Mouse (Mus musculus) limb, embryonic 12.5 days (tissue): Measurements from ENCODE around the gene Lman1l. TPM values are rescaled to one million over a fixed set of nuclear protein-coding genes. Genes with fewer than 3 reads are reported as not detected.

Experiments used
- ATAC-seq: fragments of 200-750 bp; cut with Nextera tagmentation; 2 replicates; pipeline ENCODE4 v1.8.0; 2017; ENCODE audit warnings: low read depth, moderate TSS enrichment; ENCODE audit not compliant: insufficient number of reproducible peaks, insufficient read depth, low FRiP score, low TSS enrichment
- H3K27ac ChIP-seq: fragments of 300-500 bp; sonication (generic); 2 replicates; pipeline ENCODE4 v1.5.1; 2016; ENCODE audit warnings: mild to moderate bottlenecking, moderate library complexity
- H3K27me3 ChIP-seq: fragments of 300-500 bp; sonication (generic); 2 replicates; pipeline ENCODE4 v1.6.1; 2016; ENCODE audit warnings: mild to moderate bottlenecking, moderate library complexity
- H3K36me3 ChIP-seq: fragments of 300-500 bp; sonication (generic); 2 replicates; pipeline ENCODE4 v1.6.1; 2016; ENCODE audit warnings: mild to moderate bottlenecking, moderate library complexity
- H3K4me1 ChIP-seq: fragments of 300-500 bp; sonication (generic); replicated peaks from 2 replicates; pipeline ENCODE4 v1.6.1; 2016
- H3K4me2 ChIP-seq: fragments of 300-500 bp; sonication (generic); 2 replicates; pipeline ENCODE4 v1.6.1; 2016; ENCODE audit warnings: mild to moderate bottlenecking, moderate library complexity
- H3K4me3 ChIP-seq: fragments of 300-500 bp; sonication (generic); replicated peaks from 2 replicates; pipeline ENCODE4 v1.5.1; 2016; ENCODE audit warnings: mild to moderate bottlenecking
- H3K9ac ChIP-seq: fragments of 300-500 bp; sonication (generic); replicated peaks from 2 replicates; pipeline ENCODE4 v1.6.1; 2016; ENCODE audit warnings: mild to moderate bottlenecking, moderate library complexity
- H3K9me3 ChIP-seq: fragments of 300-500 bp; sonication (generic); 2 replicates; pipeline ENCODE4 v1.6.1; 2016; ENCODE audit warnings: mild to moderate bottlenecking, moderate library complexity
- WGBS: fragments of 180-500 bp; shearing (Covaris S2); methylation state at CpG from one replicate; pipeline ENCODE4 v1.1.7; 2016; 5-methylcytosine and 5-hydroxymethylcytosine counted together
- polyA plus RNA-seq: library from polyadenylated mRNA; unstranded; fragments of >200 nt; fragmentation: Nextera tagmentation; extraction: Ambion mirVana; gene quantifications from 2 replicates; pipeline ENCODE4 v1.2.1, GENCODE M21; 2016

The Lman1l gene
- polyA plus RNA-seq, 1 experiment from 2014 or later: not detected

GRCm38 (mm10) chr9:57637741-57638322 is 17.3 kb upstream of the Lman1l start:
- H3K4me1 ChIP-seq: peaks cover 70% of the 10 kb centered on the region
- H3K27ac ChIP-seq: peak overlapping the region; percentile 91
- 37% methylated on average over 6 of the region's 6 CpGs for WGBS
- H3K9me3 ChIP-seq: no peaks in the 10 kb centered on the region
- peaks cover 32% of the 10 kb centered on the region for H3K36me3 ChIP-seq
- H3K4me3 ChIP-seq: no peak overlapping the region
- peak; percentile 37 for ATAC-seq
- peak overlapping the region; percentile 52 for H3K9ac ChIP-seq
- peak overlapping the region; percentile 50 for H3K4me2 ChIP-seq
- H3K27me3 ChIP-seq: no peaks in the 10 kb centered on the region

- Histone ChIP-seq H3K4me2 (peak overlapping the region; percentile 50), H3K9ac (peak overlapping the region; percentile 52; the same call in 1 of the 2 replicates), H3K27ac (peak overlapping the region; percentile 91), H3K36me3 (peaks cover 35% of the 10 kb centered on the region), H3K9me3 (no peaks in the 10 kb centered on the region), H3K4me3 (no peak overlapping the region), H3K4me1 (peaks cover 65% of the 10 kb centered on the region), H3K27me3 (no peaks in the 10 kb centered on the region)
- peak; percentile 35; the same call in 1 of the 2 replicates for ATAC-seq
- 66% methylated on average over 3 of the region's 3 CpGs for WGBS
These were observed 16.7 kb upstream of the Lman1l start for GRCm38 (mm10) chr9:57637272-57637671.

GRCm38 (mm10) chr9:57633481-57634024 is 13.0 kb upstream of the Lman1l start:
- Histone ChIP-seq H3K9ac (no peak overlapping the region), H3K4me1 (peaks cover 28% of the 10 kb centered on the region), H3K27me3 (no peaks in the 10 kb centered on the region), H3K27ac (no peak overlapping the region), H3K36me3 (peaks cover 55% of the 10 kb centered on the region), H3K9me3 (no peaks in the 10 kb centered on the region), H3K4me2 (no peak overlapping the region), H3K4me3 (no peak overlapping the region)
- no peak for ATAC-seq
- 52% methylated on average over 4 of the region's 4 CpGs for WGBS

- Histone ChIP-seq H3K36me3 (peaks cover 94% of the 10 kb centered on the region), H3K9me3 (no peaks in the 10 kb centered on the region), H3K27me3 (no peaks in the 10 kb centered on the region), H3K4me1 (peaks cover 7% of the 10 kb centered on the region), H3K4me3 (no peak overlapping the region), H3K4me2 (no peak overlapping the region), H3K9ac (no peak overlapping the region), H3K27ac (0 out of 2 replicates have a peak overlapping the region, but pooled peaks have one; percentile 29)
- WGBS: 72% methylated on average over 14 of the region's 14 CpGs
- peak; percentile 48 for ATAC-seq
These were observed 8.7 kb upstream of the Lman1l start for GRCm38 (mm10) chr9:57629118-57629874.

GRCm38 (mm10) chr9:57628717-57629116 is 8.1 kb upstream of the Lman1l start:
- no peak overlapping the region for H3K4me3 ChIP-seq
- peaks cover 2% of the 10 kb centered on the region for H3K4me1 ChIP-seq
- 95% methylated on average over 12 of the region's 12 CpGs for WGBS
- H3K9me3 ChIP-seq: no peaks in the 10 kb centered on the region
- no peak for ATAC-seq
- H3K27ac ChIP-seq: no peak overlapping the region
- no peak overlapping the region for H3K4me2 ChIP-seq
- no peak overlapping the region for H3K9ac ChIP-seq
- peaks cover 94% of the 10 kb centered on the region for H3K36me3 ChIP-seq
- no peaks in the 10 kb centered on the region for H3K27me3 ChIP-seq

- peaks cover 88% of the 10 kb centered on the region for H3K36me3 ChIP-seq
- no peak for ATAC-seq
- no peak overlapping the region for H3K9ac ChIP-seq
- no peak overlapping the region for H3K4me2 ChIP-seq
- no peaks in the 10 kb centered on the region for H3K4me1 ChIP-seq
- no peaks in the 10 kb centered on the region for H3K27me3 ChIP-seq
- H3K4me3 ChIP-seq: no peak overlapping the region
- 92% methylated on average over 11 of the region's 11 CpGs for WGBS
- H3K27ac ChIP-seq: no peak overlapping the region
- no peaks in the 10 kb centered on the region for H3K9me3 ChIP-seq
These were observed 7.3 kb upstream of the Lman1l start for GRCm38 (mm10) chr9:57627892-57628291.

- Histone ChIP-seq H3K27me3 (no peaks in the 10 kb centered on the region), H3K9me3 (no peaks in the 10 kb centered on the region), H3K4me3 (no peak overlapping the region), H3K4me1 (no peaks in the 10 kb centered on the region), H3K36me3 (peaks cover 83% of the 10 kb centered on the region), H3K27ac (no peak overlapping the region), H3K4me2 (no peak overlapping the region), H3K9ac (peak overlapping the region; percentile 9; the same call in 1 of the 2 replicates)
- 92% methylated on average over 17 of the region's 17 CpGs for WGBS
- no peak for ATAC-seq
These were observed 6.6 kb upstream of the Lman1l start for GRCm38 (mm10) chr9:57627191-57627590.

- no peak overlapping the region for H3K4me3 ChIP-seq
- no peaks in the 10 kb centered on the region for H3K4me1 ChIP-seq
- H3K36me3 ChIP-seq: peaks cover 72% of the 10 kb centered on the region
- H3K4me2 ChIP-seq: no peak overlapping the region
- no peak overlapping the region for H3K27ac ChIP-seq
- no peak overlapping the region for H3K9ac ChIP-seq
- H3K9me3 ChIP-seq: no peaks in the 10 kb centered on the region
- no peaks in the 10 kb centered on the region for H3K27me3 ChIP-seq
- WGBS: 85% methylated on average over 15 of the region's 15 CpGs
- no peak for ATAC-seq
These were observed 5.3 kb upstream of the Lman1l start for GRCm38 (mm10) chr9:57625674-57626500.

GRCm38 (mm10) chr9:57624295-57624694 is 3.7 kb upstream of the Lman1l start:
- no peak overlapping the region for H3K4me2 ChIP-seq
- no peak overlapping the region for H3K4me3 ChIP-seq
- no peak for ATAC-seq
- no peak overlapping the region for H3K9ac ChIP-seq
- H3K27me3 ChIP-seq: no peaks in the 10 kb centered on the region
- H3K9me3 ChIP-seq: no peaks in the 10 kb centered on the region
- H3K27ac ChIP-seq: no peak overlapping the region
- 81% methylated on average over 7 of the region's 7 CpGs for WGBS
- H3K4me1 ChIP-seq: no peaks in the 10 kb centered on the region
- H3K36me3 ChIP-seq: peaks cover 56% of the 10 kb centered on the region

- H3K9me3 ChIP-seq: no peaks in the 10 kb centered on the region
- no peak overlapping the region for H3K4me2 ChIP-seq
- H3K4me3 ChIP-seq: no peak overlapping the region
- H3K27ac ChIP-seq: no peak overlapping the region
- no peaks in the 10 kb centered on the region for H3K27me3 ChIP-seq
- no peak for ATAC-seq
- H3K4me1 ChIP-seq: no peaks in the 10 kb centered on the region
- H3K36me3 ChIP-seq: peaks cover 1% of the 10 kb centered on the region; the same call in 1 of the 2 replicates
- H3K9ac ChIP-seq: no peak overlapping the region
- WGBS: 70% methylated on average over 8 of the region's 8 CpGs
These were observed 1.7 kb downstream of the Lman1l start for GRCm38 (mm10) chr9:57618854-57619253.
